Mouse (Mus musculus) C2C12 (cell line): ENCODE results near the gene Mapk8. TPM values are rescaled to one million over a fixed set of nuclear protein-coding genes. Genes with fewer than 3 reads are reported as not detected.

Source experiments
- H3K27me3 ChIP-seq: one replicate; pipeline ENCODE4 v1.6.1; 2011; ENCODE audit not compliant: control insufficient read depth, insufficient read depth, insufficient read length
- H3K36me3 ChIP-seq: one replicate; pipeline ENCODE4 v1.6.1; 2011; ENCODE audit not compliant: control insufficient read depth, insufficient read depth
- H3K4me3 ChIP-seq: one replicate; pipeline ENCODE4 v1.5.1; 2011; ENCODE audit warnings: mild to moderate bottlenecking, control low read depth; ENCODE audit not compliant: poor library complexity, insufficient read depth, severe bottlenecking
- H3K79me2 ChIP-seq: one replicate; pipeline ENCODE4 v1.6.1; 2011; ENCODE audit not compliant: control insufficient read depth, insufficient read depth
- H3K79me3 ChIP-seq: one replicate; pipeline ENCODE4 v1.6.1; 2011; ENCODE audit warnings: low read depth, control low read depth
- H3ac ChIP-seq: one replicate; pipeline ENCODE3; 2011; ENCODE audit warnings: low read depth; ENCODE audit not compliant: control insufficient read depth, insufficient read length
- CEBPB ChIP-seq: IDR thresholded peaks from one replicate; pipeline ENCODE4 v1.6.1; 2011; ENCODE audit warnings: low read depth, mild to moderate bottlenecking, control low read depth, moderate library complexity
- CTCF ChIP-seq: IDR thresholded peaks from one replicate; pipeline ENCODE4 v1.5.1; 2011; ENCODE audit not compliant: control insufficient read depth, insufficient read depth, insufficient read length
- FOSL1 ChIP-seq: IDR thresholded peaks from one replicate; pipeline ENCODE4 v1.8.0; 2011; ENCODE audit warnings: mild to moderate bottlenecking, low read length; ENCODE audit not compliant: poor library complexity, insufficient read depth, severe bottlenecking
- MAX ChIP-seq: IDR thresholded peaks from one replicate; pipeline ENCODE4 v1.6.1; 2011; ENCODE audit warnings: mild to moderate bottlenecking, control low read depth
- MYOD1 ChIP-seq: IDR thresholded peaks from one replicate; pipeline ENCODE4 v1.6.1; 2011; ENCODE audit warnings: low read depth; ENCODE audit not compliant: control insufficient read depth, insufficient read length
- MYOG ChIP-seq: IDR thresholded peaks from one replicate; pipeline ENCODE4 v1.6.1; 2011; ENCODE audit not compliant: control insufficient read depth, insufficient read length; ENCODE audit errors: extremely low read depth
- USF1 ChIP-seq: IDR thresholded peaks from one replicate; pipeline ENCODE4 v1.6.1; 2011; ENCODE audit warnings: low read depth, mild to moderate bottlenecking, control low read depth, moderate library complexity
- polyA plus RNA-seq: library from polyadenylated mRNA; unstranded; fragments of >200 nt; fragmentation: generic; extraction: Trizol; gene quantifications from one replicate; pipeline ENCODE4 v1.2.1, GENCODE M21; 2012; ENCODE audit warnings: missing spikeins

The Mapk8 gene
- polyA plus RNA-seq, 1 experiment = 8.7 TPM

GRCm38 (mm10) chr14:33474461-33474860 lies 27.5 kb upstream of the Mapk8 start:
- H3K27me3 ChIP-seq = peaks cover 32% of the 10 kb centered on the region
- no peak overlapping the region for H3K4me3 ChIP-seq
- H3K79me2 ChIP-seq = no peaks in the 10 kb centered on the region
- TF ChIP-seq MYOD1 (no peak), FOSL1 (no peak)
- H3K79me3 ChIP-seq = no peaks in the 10 kb centered on the region
- H3ac ChIP-seq = no peak overlapping the region
- no peaks in the 10 kb centered on the region for H3K36me3 ChIP-seq

DNA sequence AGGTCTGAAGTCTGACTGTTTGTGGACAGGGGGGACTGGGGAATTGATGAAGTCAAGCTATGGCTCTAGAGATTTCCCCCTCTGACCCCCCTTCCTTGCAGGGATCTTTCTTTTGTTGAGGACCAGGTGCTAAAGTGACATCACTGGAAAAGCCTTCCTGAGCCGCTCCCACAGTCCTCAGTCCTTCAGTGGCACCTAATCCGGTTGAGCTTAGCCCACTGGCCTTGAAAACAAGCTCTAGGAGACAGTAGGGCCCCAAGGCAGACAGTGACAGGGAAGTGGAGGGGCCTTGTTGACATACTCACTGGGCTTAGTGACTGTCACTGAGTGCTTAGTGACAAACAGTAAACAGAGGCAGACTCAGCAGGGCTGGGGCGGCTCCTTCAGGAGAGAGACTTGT lies 24.4 kb upstream of the Mapk8 start, which contains the start of gene Frmpd2:
TSS of gene Frmpd2 (plus strand) at position 366 of the 400 bp plus-strand sequence.
- Histone ChIP-seq H3K36me3 (no peaks in the 10 kb centered on the region), H3K79me2 (no peaks in the 10 kb centered on the region), H3ac (no peak within 1 kb of the TSS), H3K27me3 (peaks cover 39% of the 10 kb centered on the region), H3K79me3 (no peaks in the 10 kb centered on the region), H3K4me3 (no peak within 1 kb of the TSS)
- TF ChIP-seq MYOD1 (no peak), CTCF (no peak), CEBPB (no peak), MAX (no peak), USF1 (no peak), MYOG (no peak), FOSL1 (no peak)

DNA sequence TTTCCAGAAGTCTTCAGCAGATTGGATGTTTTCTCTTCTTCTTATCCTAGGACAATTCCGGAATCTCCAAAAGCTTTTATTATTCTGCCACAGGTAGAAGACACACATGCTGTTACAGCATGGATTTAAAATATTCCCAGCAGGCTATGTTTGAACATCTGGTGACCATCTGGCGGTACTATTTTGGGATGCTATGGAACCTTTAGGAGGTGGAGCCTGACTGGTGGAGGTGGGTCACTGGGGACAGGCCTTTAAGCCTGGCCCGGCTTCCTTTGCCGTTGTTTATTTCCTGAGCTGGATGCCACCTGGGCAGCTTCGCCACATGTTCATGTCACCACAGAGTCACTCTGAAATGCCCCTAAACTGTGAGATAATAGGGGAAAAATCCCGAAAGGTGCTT lies 20.8 kb upstream of the Mapk8 start:
- TF ChIP-seq USF1 (no peak), MYOD1 (no peak), CTCF (no peak), CEBPB (no peak), FOSL1 (no peak), MYOG (no peak), MAX (no peak)
- no peaks in the 10 kb centered on the region for H3K36me3 ChIP-seq
- no peaks in the 10 kb centered on the region for H3K79me2 ChIP-seq
- H3K79me3 ChIP-seq = no peaks in the 10 kb centered on the region
- no peak overlapping the region for H3K4me3 ChIP-seq
- H3ac ChIP-seq = no peak overlapping the region
- H3K27me3 ChIP-seq = peaks cover 38% of the 10 kb centered on the region

DNA sequence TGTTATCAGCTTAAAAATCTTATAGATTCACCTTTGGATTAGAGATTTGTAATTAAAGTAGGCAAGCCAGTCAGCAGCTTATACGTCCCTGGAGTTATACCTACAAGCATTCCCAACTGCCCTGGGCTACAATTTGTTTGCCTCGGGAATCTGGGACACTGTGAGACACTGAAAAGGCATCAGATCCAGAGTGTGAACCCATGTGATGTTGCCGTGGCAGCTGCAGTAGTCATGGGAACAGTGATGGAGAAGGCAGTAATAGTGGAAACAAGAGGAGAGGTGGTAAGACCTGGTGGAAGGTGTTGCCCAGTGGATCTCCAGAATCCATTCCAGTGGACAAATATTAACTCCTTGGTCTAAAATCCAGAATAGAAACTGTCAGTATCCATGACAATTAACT lies 16.7 kb upstream of the Mapk8 start:
- no peaks in the 10 kb centered on the region for H3K36me3 ChIP-seq

DNA sequence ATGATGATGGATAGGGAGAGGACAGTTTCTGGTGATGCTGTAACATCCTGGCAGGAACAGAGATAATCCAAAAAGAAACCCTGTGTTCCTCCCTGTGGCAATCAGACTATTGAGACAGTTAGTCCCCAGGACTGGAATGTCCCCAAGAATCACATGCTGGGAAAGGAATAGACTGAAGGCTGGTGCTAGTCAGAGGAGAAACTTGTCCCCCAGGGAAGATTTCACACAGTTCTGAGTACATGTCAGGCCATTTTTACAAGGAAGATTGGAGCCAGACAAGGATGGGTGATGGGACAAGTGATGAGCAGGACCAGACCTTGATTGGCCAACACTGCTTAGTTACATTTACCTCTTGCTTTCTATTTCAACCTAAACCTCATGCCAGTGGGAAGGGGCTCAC lies 3.4 kb upstream of the Mapk8 start:
- no peaks in the 10 kb centered on the region for H3K36me3 ChIP-seq
- H3K27me3 ChIP-seq = peaks cover 23% of the 10 kb centered on the region
- TF ChIP-seq MAX (no peak), CTCF (no peak), MYOG (no peak), FOSL1 (no peak), MYOD1 (no peak), USF1 (no peak), CEBPB (no peak)
- H3K4me3 ChIP-seq = no peak overlapping the region
- H3K79me3 ChIP-seq = peaks cover 10% of the 10 kb centered on the region
- H3K79me2 ChIP-seq = peaks cover 14% of the 10 kb centered on the region
- H3ac ChIP-seq = no peak overlapping the region

More for the DNA sequence above, 16.7 kb upstream of the Mapk8 start:
- Histone ChIP-seq H3K79me2 (no peaks in the 10 kb centered on the region), H3K4me3 (no peak overlapping the region), H3ac (no peak overlapping the region), H3K27me3 (peaks cover 23% of the 10 kb centered on the region), H3K79me3 (no peaks in the 10 kb centered on the region)
- TF ChIP-seq MYOG (no peak), MAX (no peak), MYOD1 (no peak), CTCF (no peak), CEBPB (no peak), FOSL1 (no peak), USF1 (no peak)

GRCm38 (mm10) chr14:33449296-33449840 lies 2.4 kb upstream of the Mapk8 start:
- no peak for TF ChIP-seq MYOD1
- no peak for TF ChIP-seq CTCF
- TF ChIP-seq MAX = no peak
- no peak for TF ChIP-seq MYOG
- no peak for TF ChIP-seq CEBPB
- no peak for TF ChIP-seq FOSL1
- no peak for TF ChIP-seq USF1
- peaks cover 18% of the 10 kb centered on the region for H3K27me3 ChIP-seq
- no peaks in the 10 kb centered on the region for H3K36me3 ChIP-seq
- no peak overlapping the region for H3ac ChIP-seq
- peaks cover 18% of the 10 kb centered on the region for H3K79me3 ChIP-seq
- H3K79me2 ChIP-seq = peaks cover 24% of the 10 kb centered on the region
- no peak overlapping the region for H3K4me3 ChIP-seq
